In genomic region chr12:102949395-102950208, GRCm38 (mm10) we compare ENCODE assay signal across 10 mouse cellular contexts. TPM values are rescaled to one million over a fixed set of nuclear protein-coding genes. Genes with fewer than 3 reads are reported as not detected.
DNase-seq lines count a peak whose midpoint lies in the region; ATAC-seq and TF ChIP-seq lines count a peak whose summit lies in the region.
"Had no signal": no experiment of that assay in that cellular context is flagged by ENCODE, and none has a peak within 500 bp of the region (broad histone marks: within the 10 kb centered on the region; RNA-seq: fewer than 3 reads in every experiment).

No protein-coding gene starts in this region.

- no peak overlapping the region for H3K4me3 ChIP-seq in lung, adult 2 months (replicated peaks; ENCODE audit: extremely low read depth, low read depth, low read length)
- H3K4me3 ChIP-seq in heart, embryonic 12.5 days = peak overlapping the region; percentile 76
- peak overlapping the region; percentile 42 for H3K4me3 ChIP-seq in neural tube, embryonic 11.5 days (ENCODE audit: low read depth, low read length)

- no peaks in the 10 kb centered on the region for H3K9me3 ChIP-seq in heart, embryonic 12.5 days (replicated peaks)
- H3K9me3 ChIP-seq in neural tube, embryonic 11.5 days (ENCODE audit: control insufficient read depth, low read length) = no peaks in the 10 kb centered on the region

- H3K4me2 ChIP-seq in heart, embryonic 12.5 days = peak overlapping the region; percentile 89
- H3K4me2 ChIP-seq in neural tube, embryonic 11.5 days (ENCODE audit: low read depth) = peak overlapping the region; percentile 80

- ATAC-seq in common myeloid progenitor, adult 5-6 weeks (replicated peaks; ENCODE audit: low read depth, poor library complexity, severe bottlenecking) = peak; percentile 64
- peak; percentile 66; the same call in 1 of the 2 replicates for ATAC-seq in heart, embryonic 12.5 days (ENCODE audit: insufficient number of reproducible peaks, low FRiP score)
- peak; percentile 89 for ATAC-seq in neural tube, embryonic 11.5 days (ENCODE audit: insufficient read depth, low FRiP score, low TSS enrichment)

- DNase-seq in lung, adult 2 months = peak; percentile 11
- DNase-seq in lung, postnatal 25 days (ENCODE audit: low spot score) = no peak
- peak; percentile 57 for DNase-seq in kidney, postnatal 14 days
- DNase-seq in liver = peak; percentile 46
- DNase-seq in neural tube, embryonic 11.5 days (ENCODE audit: low spot score) = peak; percentile 76
- peak; percentile 69 for DNase-seq in thymus, postnatal 4 days

- no peaks in the 10 kb centered on the region for H3K36me3 ChIP-seq in heart, embryonic 12.5 days
- no peaks in the 10 kb centered on the region for H3K36me3 ChIP-seq in neural tube, embryonic 11.5 days (ENCODE audit: control insufficient read depth, insufficient read depth, low read length)
- H3K36me3 ChIP-seq: G1E had no signal

- WGBS in lung, adult 2 months = 2% methylated on average over 41 of the region's 42 CpGs
- WGBS in heart, embryonic 12.5 days = 1% methylated on average over 42 of the region's 42 CpGs
- WGBS in neural tube, embryonic 11.5 days = under 1% methylated on average over 37 of the region's 42 CpGs

- no peak for TF ChIP-seq CTCF in lung, adult 2 months (IDR thresholded peaks at IDR 0.05; ENCODE audit: insufficient read depth, low read length)

- no peak overlapping the region for H3K27ac ChIP-seq in heart, embryonic 12.5 days (ENCODE audit: poor library complexity, severe bottlenecking)
- H3K27ac ChIP-seq in neural tube, embryonic 11.5 days (ENCODE audit: low read depth, low read length) = peak overlapping the region; percentile 92

- 0 out of 2 replicates have a peak, but pooled peaks cover 2% of the 10 kb centered on the region for H3K4me1 ChIP-seq in lung, adult 2 months (ENCODE audit: control insufficient read depth, insufficient read depth, low read length)
- peaks cover 11% of the 10 kb centered on the region; the same call in 1 of the 2 replicates for H3K4me1 ChIP-seq in heart, embryonic 12.5 days (replicated peaks)
- H3K4me1 ChIP-seq in neural tube, embryonic 11.5 days (ENCODE audit: control insufficient read depth, insufficient read depth, low read length) = peaks cover 4% of the 10 kb centered on the region; the same call in 1 of the 2 replicates

- peaks cover 24% of the 10 kb centered on the region for H3K27me3 ChIP-seq in heart, embryonic 12.5 days (replicated peaks)
- H3K27me3 ChIP-seq in neural tube, embryonic 11.5 days (ENCODE audit: control insufficient read depth, insufficient read depth, low read length) = peaks cover 5% of the 10 kb centered on the region; the same call in 1 of the 2 replicates

- TF ChIP-seq POLR2A in lung, adult 2 months (IDR thresholded peaks at IDR 0.05; ENCODE audit: borderline replicate concordance, extremely low read depth, low read depth, low read length) = no peak

- peak overlapping the region; percentile 18; the same call in 1 of the 2 replicates for H3K9ac ChIP-seq in heart, embryonic 12.5 days
- H3K9ac ChIP-seq in neural tube, embryonic 11.5 days (ENCODE audit: low read length) = peak overlapping the region; percentile 69

RNA-seq across cellular contexts. Expression of gene Unc79, which starts 0.9 kb away (rescaled TPM):
- polyA plus RNA-seq in lung, adult 2 months (2012; rRNA removed) = 1.8 and 2.2 TPM in 2 replicates
- 0.09 TPM in 1 of 2 replicates, not detected in the other for total RNA-seq in common myeloid progenitor, adult 5-6 weeks (2017)
- polyA plus RNA-seq in heart, embryonic 12.5 days (2016; fragmentation: Nextera tagmentation; extraction: Ambion mirVana) = 0.09 and 0.18 TPM in 2 replicates
- 2.5 and 3.4 TPM in 2 replicates for polyA plus RNA-seq in neural tube, embryonic 11.5 days (2014; fragmentation: Nextera tagmentation; extraction: Ambion mirVana)
- polyA plus RNA-seq: G1E had no signal

RNA-seq across cellular contexts. Expression of gene Cox8c, which starts 50.5 kb away (rescaled TPM):
- polyA plus RNA-seq in lung, adult 2 months (2012; rRNA removed) = not detected in 2 replicates
- total RNA-seq in common myeloid progenitor, adult 5-6 weeks (2017) = not detected in 2 replicates
- not detected in 2 replicates for polyA plus RNA-seq in heart, embryonic 12.5 days (2016; fragmentation: Nextera tagmentation; extraction: Ambion mirVana)
- not detected in 2 replicates for polyA plus RNA-seq in neural tube, embryonic 11.5 days (2014; fragmentation: Nextera tagmentation; extraction: Ambion mirVana)
- total RNA-seq: G1E; neutrophil, adult 5-6 weeks had no signal
- polyA plus RNA-seq: G1E had no signal
